Mouse (Mus musculus) hindbrain, embryonic 11.5 days (tissue): ENCODE results near the gene 2900011O08Rik. TPM values are rescaled to one million over a fixed set of nuclear protein-coding genes. Genes with fewer than 3 reads are reported as not detected.

Experiments
- ATAC-seq: fragments of 200-750 bp; cut with Nextera tagmentation; 2 replicates; pipeline ENCODE4 v1.8.0; 2017; ENCODE audit warnings: mild to moderate bottlenecking, moderate TSS enrichment, moderate library complexity; ENCODE audit not compliant: low FRiP score
- DNase-seq: peaks from one replicate; pipeline ENCODE4 v3.0.0-alpha.2; 2015; ENCODE audit warnings: low spot score
- H3K27ac ChIP-seq: fragments of 300-500 bp; sonication (generic); 2 replicates; pipeline ENCODE4 v1.5.1; 2014; ENCODE audit warnings: mild to moderate bottlenecking, low read depth, low read length
- H3K27me3 ChIP-seq: fragments of 300-500 bp; sonication (generic); 2 replicates; pipeline ENCODE4 v1.6.1; 2014; ENCODE audit warnings: mild to moderate bottlenecking, low read length, moderate library complexity, mixed read lengths; ENCODE audit not compliant: control insufficient read depth, insufficient read depth
- H3K36me3 ChIP-seq: fragments of 300-500 bp; sonication (generic); 2 replicates; pipeline ENCODE4 v1.6.1; 2014; ENCODE audit warnings: mild to moderate bottlenecking, low read length, moderate library complexity, mixed read lengths; ENCODE audit not compliant: control insufficient read depth, insufficient read depth
- H3K4me1 ChIP-seq: fragments of 300-500 bp; sonication (generic); replicated peaks from 2 replicates; pipeline ENCODE4 v1.6.1; 2014; ENCODE audit warnings: low read length, mixed read lengths; ENCODE audit not compliant: control insufficient read depth, insufficient read depth
- H3K4me2 ChIP-seq: fragments of 300-500 bp; sonication (generic); replicated peaks from 2 replicates; pipeline ENCODE4 v1.6.1; 2014; ENCODE audit warnings: mild to moderate bottlenecking, low read depth, low read length
- H3K4me3 ChIP-seq: fragments of 300-500 bp; sonication (generic); 2 replicates; pipeline ENCODE4 v1.5.1; 2014; ENCODE audit warnings: low read depth, low read length
- H3K9ac ChIP-seq: fragments of 300-500 bp; sonication (generic); 2 replicates; pipeline ENCODE4 v1.6.1; 2014; ENCODE audit warnings: low read depth, low read length
- H3K9me3 ChIP-seq: fragments of 300-500 bp; sonication (generic); 2 replicates; pipeline ENCODE4 v1.6.1; 2016; ENCODE audit warnings: low read length; ENCODE audit not compliant: control insufficient read depth
- WGBS: fragments of 180-500 bp; shearing (Covaris S2); extraction: QIAGEN DNeasy Blood & Tissue Kit; methylation state at CpG from one replicate; pipeline ENCODE4 v1.1.7; 2014; 5-methylcytosine and 5-hydroxymethylcytosine counted together
- polyA plus RNA-seq: library from polyadenylated mRNA; unstranded; fragments of >200 nt; fragmentation: Nextera tagmentation; extraction: Ambion mirVana; gene quantifications from 2 replicates; pipeline ENCODE4 v1.2.1, GENCODE M21; 2014

Gene 2900011O08Rik
- polyA plus RNA-seq, 1 experiment from 2014 or later = 38.4 TPM

DNA sequence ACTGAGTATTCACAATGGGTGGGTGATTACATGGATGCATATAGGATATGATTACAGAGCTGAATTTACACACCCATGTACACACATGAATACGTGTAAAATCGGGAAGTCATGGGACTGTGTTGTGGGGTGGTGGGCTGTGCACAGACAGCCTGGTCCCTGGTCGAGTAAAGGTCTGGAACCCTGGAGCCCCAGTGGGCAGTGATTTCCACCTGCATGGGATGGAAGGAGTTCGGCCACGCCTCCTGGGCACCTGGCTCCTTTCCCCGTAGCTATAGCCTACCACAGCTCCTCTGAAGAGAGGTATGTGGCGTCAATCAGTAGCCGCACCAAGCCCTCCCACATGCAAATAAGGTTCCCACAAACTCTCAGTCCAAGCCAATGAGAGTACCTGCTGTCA lies 30.9 kb downstream of the 2900011O08Rik start:
- no peaks in the 10 kb centered on the region for H3K9me3 ChIP-seq
- WGBS = 83% methylated on average over 8 of the region's 8 CpGs
- H3K4me2 ChIP-seq = no peak overlapping the region
- H3K9ac ChIP-seq = no peak overlapping the region
- H3K27ac ChIP-seq = no peak overlapping the region
- H3K4me3 ChIP-seq = no peak overlapping the region
- H3K36me3 ChIP-seq = no peaks in the 10 kb centered on the region
- H3K4me1 ChIP-seq = no peaks in the 10 kb centered on the region
- ATAC-seq (no peak), DNase-seq (no peak)
- H3K27me3 ChIP-seq = no peaks in the 10 kb centered on the region

DNA sequence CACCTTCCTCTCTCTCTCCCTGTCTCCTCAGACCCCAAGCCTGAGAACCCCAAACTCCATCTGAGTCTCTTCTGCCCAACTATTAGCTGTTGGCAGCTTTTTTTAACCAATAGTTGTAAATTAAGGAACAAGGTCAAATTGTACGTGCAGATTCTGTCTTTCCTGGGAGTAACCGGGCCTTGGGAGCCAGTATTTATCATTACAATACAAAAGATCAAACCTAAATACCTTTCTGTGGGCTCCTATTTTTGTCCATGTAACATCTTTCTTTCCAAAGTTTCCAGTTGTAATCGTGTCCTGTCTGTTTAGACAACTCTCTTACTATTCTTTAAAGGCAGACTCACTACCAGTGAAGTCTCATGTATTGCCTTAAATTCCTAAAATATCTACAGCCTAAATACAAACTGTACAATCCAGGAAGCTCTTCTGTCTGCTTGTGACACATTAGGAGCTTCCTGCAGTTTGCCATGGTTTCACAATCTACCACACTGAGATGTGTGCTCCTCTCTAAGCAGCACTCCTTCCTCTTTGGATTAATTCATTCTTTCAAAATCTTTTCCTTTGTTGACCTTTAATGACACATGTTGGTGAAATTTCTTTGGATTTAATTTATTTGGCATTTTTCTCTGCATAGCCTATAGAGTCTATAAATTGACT lies 34.9 kb downstream of the 2900011O08Rik start:
- Histone ChIP-seq H3K4me3 (no peak overlapping the region), H3K4me2 (no peak overlapping the region), H3K9me3 (no peaks in the 10 kb centered on the region), H3K27me3 (no peaks in the 10 kb centered on the region), H3K9ac (no peak overlapping the region), H3K27ac (no peak overlapping the region), H3K4me1 (no peaks in the 10 kb centered on the region), H3K36me3 (no peaks in the 10 kb centered on the region)
- ATAC-seq (no peak), DNase-seq (no peak)
- 86% methylated on average over 3 of the region's 3 CpGs for WGBS

DNA sequence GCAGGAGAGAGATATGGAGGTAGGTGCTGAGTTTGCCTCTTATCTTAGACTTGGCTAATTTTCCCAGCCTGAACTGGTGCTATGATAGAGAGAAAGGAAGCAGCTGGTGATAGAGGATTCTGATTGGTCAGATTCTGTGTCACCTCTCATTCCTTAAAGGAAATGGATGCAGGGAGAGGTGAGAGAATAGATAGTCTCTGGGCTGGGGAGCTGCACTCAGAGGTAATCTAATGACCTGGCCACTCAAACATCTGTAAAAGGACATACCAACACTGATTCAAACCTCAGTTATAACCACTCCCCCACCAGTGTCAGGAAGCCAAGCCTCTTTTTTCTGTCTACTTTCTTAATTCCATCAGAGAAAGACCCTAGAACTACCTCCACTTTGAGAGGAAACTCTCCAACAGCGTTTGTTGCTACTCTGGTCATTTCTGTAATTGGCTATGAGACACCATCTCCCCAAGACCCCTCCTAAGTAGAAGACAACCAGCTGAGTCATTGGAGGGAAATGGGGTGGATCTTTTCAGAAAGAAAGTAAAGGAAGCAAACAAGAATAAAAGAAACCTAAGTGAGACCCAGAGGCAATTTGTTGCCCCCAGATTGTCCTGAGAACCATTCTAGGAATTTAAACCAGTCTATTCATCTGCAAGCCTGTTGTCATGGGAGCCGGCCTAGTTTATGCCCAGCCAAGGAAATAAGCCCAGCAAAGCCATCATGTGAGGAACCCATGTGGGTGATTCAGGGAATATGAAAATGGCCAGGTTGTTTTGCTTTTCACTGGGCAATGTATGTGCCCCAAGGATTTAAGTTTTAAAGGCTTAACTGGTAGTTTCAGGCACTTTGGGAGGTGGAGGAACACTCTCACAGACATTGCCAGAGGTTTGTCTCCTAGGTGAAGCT lies 38.9 kb downstream of the 2900011O08Rik start:
- WGBS = 54% methylated on average over 2 of the region's 2 CpGs

DNA sequence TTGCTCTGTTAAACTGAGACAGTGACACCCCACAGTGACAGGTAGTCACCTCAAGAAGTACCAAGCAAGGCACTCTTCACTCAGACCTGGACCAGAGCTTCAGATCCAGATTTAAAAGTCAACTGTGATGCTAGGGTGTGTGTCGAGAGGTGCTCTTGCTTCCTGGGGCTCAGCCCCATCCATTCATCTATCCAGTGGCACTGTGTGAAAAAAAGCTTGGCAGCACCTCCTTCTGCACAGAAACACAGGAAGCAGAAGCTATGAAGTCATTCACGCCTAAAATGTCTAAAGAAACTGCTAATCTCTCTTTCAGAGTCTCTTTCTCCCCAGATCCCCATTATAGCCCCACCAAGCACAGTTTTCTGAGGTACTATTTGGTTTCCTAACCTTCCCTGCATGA lies 42.7 kb downstream of the 2900011O08Rik start:
- Histone ChIP-seq H3K4me1 (no peaks in the 10 kb centered on the region), H3K36me3 (no peaks in the 10 kb centered on the region), H3K4me2 (no peak overlapping the region), H3K27ac (no peak overlapping the region), H3K9ac (no peak overlapping the region), H3K9me3 (no peaks in the 10 kb centered on the region), H3K27me3 (no peaks in the 10 kb centered on the region), H3K4me3 (no peak overlapping the region)
- ATAC-seq (no peak), DNase-seq (no peak)
- WGBS = 75% methylated on average over 2 of the region's 2 CpGs

More for the DNA sequence above, 38.9 kb downstream of the 2900011O08Rik start:
- H3K9me3 ChIP-seq = no peaks in the 10 kb centered on the region
- H3K4me1 ChIP-seq = no peaks in the 10 kb centered on the region
- no peak overlapping the region for H3K4me2 ChIP-seq
- no peak overlapping the region for H3K9ac ChIP-seq
- no peaks in the 10 kb centered on the region for H3K27me3 ChIP-seq
- ATAC-seq (no peak), DNase-seq (no peak)
- H3K4me3 ChIP-seq = no peak overlapping the region
- H3K27ac ChIP-seq = no peak overlapping the region
- H3K36me3 ChIP-seq = no peaks in the 10 kb centered on the region

DNA sequence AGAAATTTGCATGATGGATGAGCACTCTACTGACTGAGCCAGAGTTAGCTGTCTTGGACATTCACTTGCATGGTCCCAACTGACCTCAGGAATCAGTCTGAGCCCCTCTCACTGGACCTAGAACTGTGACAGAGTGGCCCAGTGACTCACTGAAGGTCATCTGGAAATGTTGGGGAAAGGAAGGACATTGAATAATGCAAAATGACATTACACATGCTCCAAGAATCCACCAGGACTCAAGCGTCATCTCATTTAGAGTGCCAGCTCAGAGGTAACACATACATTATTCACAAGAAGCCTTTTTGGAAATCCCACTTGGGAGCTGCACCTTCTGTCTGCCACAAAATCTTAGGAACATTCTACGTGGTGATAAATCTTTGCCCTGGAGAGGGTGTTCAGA lies 43.4 kb downstream of the 2900011O08Rik start:
- DNase-seq = no peak
- no peak overlapping the region for H3K4me3 ChIP-seq
- no peaks in the 10 kb centered on the region for H3K4me1 ChIP-seq
- 89% methylated on average over 2 of the region's 2 CpGs for WGBS
- no peak overlapping the region for H3K9ac ChIP-seq
- no peak overlapping the region for H3K4me2 ChIP-seq
- ATAC-seq = no peak
- H3K9me3 ChIP-seq = no peaks in the 10 kb centered on the region
- no peaks in the 10 kb centered on the region for H3K27me3 ChIP-seq
- no peaks in the 10 kb centered on the region for H3K36me3 ChIP-seq
- no peak overlapping the region for H3K27ac ChIP-seq

DNA sequence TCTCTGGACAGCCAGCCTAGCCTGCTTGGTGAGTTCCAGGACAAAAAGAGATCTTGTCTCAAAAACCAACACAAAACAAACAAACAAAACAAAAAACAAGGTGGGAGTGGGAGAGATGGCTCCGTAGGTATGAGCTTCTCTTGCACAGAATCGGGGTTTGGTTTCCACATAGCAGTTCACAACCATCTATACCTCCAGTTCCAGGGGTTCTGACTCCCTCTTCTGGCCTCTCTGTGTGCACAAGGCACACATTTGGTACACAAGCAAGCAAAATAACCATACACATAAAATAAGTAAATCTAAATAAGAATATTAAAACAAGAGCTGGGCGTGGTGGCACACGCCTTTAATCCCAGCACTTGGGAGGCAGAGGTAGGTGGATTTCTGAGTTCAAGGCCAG lies 44.2 kb downstream of the 2900011O08Rik start:
- no peaks in the 10 kb centered on the region for H3K36me3 ChIP-seq
- 89% methylated on average over 4 of the region's 4 CpGs for WGBS
- no peak overlapping the region for H3K4me3 ChIP-seq
- ATAC-seq = no peak
- no peaks in the 10 kb centered on the region for H3K4me1 ChIP-seq
- no peaks in the 10 kb centered on the region for H3K27me3 ChIP-seq
- H3K27ac ChIP-seq = no peak overlapping the region
- H3K9ac ChIP-seq = no peak overlapping the region
- H3K4me2 ChIP-seq = no peak overlapping the region
- H3K9me3 ChIP-seq = no peaks in the 10 kb centered on the region
- no peak for DNase-seq

DNA sequence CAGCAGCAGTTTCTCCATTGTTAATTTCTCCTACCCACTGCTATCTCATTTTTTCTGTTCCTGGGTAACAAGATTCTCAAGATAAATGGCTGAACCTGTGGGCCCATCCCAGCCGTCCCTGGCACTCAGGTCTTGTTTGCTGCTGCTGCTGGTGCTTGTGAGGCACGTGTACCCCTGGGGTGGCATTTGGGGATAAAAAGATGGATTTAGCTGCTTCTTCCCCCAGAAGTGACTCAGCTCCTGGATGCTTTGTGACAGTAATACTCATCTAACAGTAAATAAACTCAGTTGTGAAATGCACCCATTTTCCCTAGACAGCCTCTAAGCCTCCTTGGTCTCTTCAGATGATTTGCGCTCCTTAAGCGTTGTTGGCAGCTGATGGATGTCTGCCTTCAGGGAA lies 46.7 kb downstream of the 2900011O08Rik start:
- WGBS = 87% methylated on average over 4 of the region's 4 CpGs
- H3K9me3 ChIP-seq = no peaks in the 10 kb centered on the region
- no peaks in the 10 kb centered on the region for H3K27me3 ChIP-seq
- DNase-seq (no peak), ATAC-seq (no peak)
- no peaks in the 10 kb centered on the region for H3K4me1 ChIP-seq
- no peak overlapping the region for H3K4me3 ChIP-seq
- no peak overlapping the region for H3K4me2 ChIP-seq
- H3K36me3 ChIP-seq = no peaks in the 10 kb centered on the region
- no peak overlapping the region for H3K27ac ChIP-seq
- no peak overlapping the region for H3K9ac ChIP-seq

DNA sequence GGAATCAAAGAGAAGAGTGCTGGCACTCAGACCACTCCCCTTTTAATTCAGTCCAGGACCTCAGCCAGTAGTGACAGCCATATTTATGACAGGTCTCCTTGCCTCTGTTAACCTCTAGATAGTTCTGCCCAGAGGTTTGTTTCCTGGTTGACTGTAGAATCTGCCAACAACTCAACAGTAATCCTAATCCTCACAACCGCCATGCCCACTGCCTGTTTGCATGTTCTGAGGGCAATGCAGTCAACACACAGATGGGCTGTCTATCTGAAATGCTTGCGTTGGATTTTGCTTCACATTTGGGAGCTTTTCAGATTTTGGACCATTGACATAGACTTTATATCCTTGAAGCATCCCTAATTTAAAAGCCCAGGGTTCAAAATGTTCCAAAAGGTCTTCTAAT lies 56.0 kb downstream of the 2900011O08Rik start:
- Histone ChIP-seq H3K36me3 (no peaks in the 10 kb centered on the region), H3K9me3 (no peaks in the 10 kb centered on the region), H3K4me1 (no peaks in the 10 kb centered on the region), H3K9ac (no peak overlapping the region), H3K27ac (no peak overlapping the region), H3K4me2 (no peak overlapping the region), H3K27me3 (no peaks in the 10 kb centered on the region), H3K4me3 (no peak overlapping the region)
- 95% methylated on average over 2 of the region's 2 CpGs for WGBS
- DNase-seq (no peak), ATAC-seq (no peak)

DNA sequence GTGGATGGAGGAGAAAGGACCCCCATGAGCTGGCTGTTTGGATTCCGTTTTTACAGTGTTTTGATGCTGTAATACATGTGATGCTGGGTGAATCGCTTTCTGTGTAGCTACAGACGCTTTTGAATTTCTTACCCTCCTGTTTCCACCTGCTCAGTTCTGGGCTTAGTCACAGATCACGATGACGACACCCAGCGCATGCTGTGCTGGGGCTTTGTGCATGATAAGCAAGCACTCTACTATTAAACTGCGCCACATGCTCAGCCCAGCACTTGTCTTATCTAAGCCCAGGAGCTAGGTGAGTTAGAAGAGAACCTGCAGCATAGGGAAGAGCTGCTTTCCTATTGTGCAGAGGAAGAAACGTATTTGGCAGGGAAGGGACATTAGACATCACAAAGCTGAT lies 58.3 kb downstream of the 2900011O08Rik start:
- Histone ChIP-seq H3K4me1 (no peaks in the 10 kb centered on the region), H3K4me3 (no peak overlapping the region), H3K9ac (no peak overlapping the region), H3K4me2 (no peak overlapping the region), H3K27me3 (no peaks in the 10 kb centered on the region), H3K27ac (no peak overlapping the region), H3K9me3 (no peaks in the 10 kb centered on the region), H3K36me3 (no peaks in the 10 kb centered on the region)
- DNase-seq = no peak
- 85% methylated on average over 8 of the region's 8 CpGs for WGBS
- no peak for ATAC-seq
